Mouse (Mus musculus): Measurements from ENCODE around the gene Ccnt1. TPM values are rescaled to one million over a fixed set of nuclear protein-coding genes. Genes with fewer than 3 reads are reported as not detected.

Gene Ccnt1
- polyA plus RNA-seq, 1 experiment from 2014 or later = 33.2 TPM

GRCm38 (mm10) chr15:98569795-98570365 is 843 bp downstream of the Ccnt1 start:
- H3K9ac ChIP-seq = no peak overlapping the region
- no peaks in the 10 kb centered on the region for H3K36me3 ChIP-seq
- no peaks in the 10 kb centered on the region for H3K27me3 ChIP-seq
- H3K4me3 ChIP-seq = no peak overlapping the region
- 67% methylated on average over 4 of the region's 4 CpGs for whole genome bisulfite sequencing
- H3K27ac ChIP-seq = no peak overlapping the region
- no peaks in the 10 kb centered on the region for H3K9me3 ChIP-seq (replicated peaks)
- H3K4me2 ChIP-seq = no peak overlapping the region
- ATAC-seq (replicated peaks; ENCODE audit: insufficient number of reproducible peaks, insufficient read depth, low FRiP score, low read depth) = no peak
- H3K4me1 ChIP-seq (replicated peaks) = peaks cover 25% of the 10 kb centered on the region

GRCm38 (mm10) chr15:98569216-98569615 is 1.5 kb downstream of the Ccnt1 start:
- Histone ChIP-seq H3K9ac (peak overlapping the region; percentile 78), H3K4me1 (replicated peaks) (peaks cover 28% of the 10 kb centered on the region), H3K27ac (no peak overlapping the region), H3K4me3 (peak overlapping the region; percentile 85), H3K27me3 (no peaks in the 10 kb centered on the region), H3K4me2 (peak overlapping the region; percentile 82), H3K36me3 (no peaks in the 10 kb centered on the region), H3K9me3 (replicated peaks) (no peaks in the 10 kb centered on the region)
- no peak for ATAC-seq (replicated peaks; ENCODE audit: insufficient number of reproducible peaks, insufficient read depth, low FRiP score, low read depth)
- WGBS = 71% methylated on average over 7 of the region's 7 CpGs

GRCm38 (mm10) chr15:98568256-98569033 is 2.3 kb downstream of the Ccnt1 start:
- H3K4me1 ChIP-seq (replicated peaks) = peaks cover 28% of the 10 kb centered on the region
- 4% methylated on average over 22 of the region's 22 CpGs for WGBS
- peak overlapping the region; percentile 78 for H3K9ac ChIP-seq
- ATAC-seq (replicated peaks; ENCODE audit: insufficient number of reproducible peaks, insufficient read depth, low FRiP score, low read depth) = no peak
- H3K9me3 ChIP-seq (replicated peaks) = no peaks in the 10 kb centered on the region
- peaks cover 3% of the 10 kb centered on the region for H3K36me3 ChIP-seq
- H3K27ac ChIP-seq = peak overlapping the region; percentile 92
- H3K4me2 ChIP-seq = peak overlapping the region; percentile 82
- no peaks in the 10 kb centered on the region for H3K27me3 ChIP-seq
- H3K4me3 ChIP-seq = peak overlapping the region; percentile 85

GRCm38 (mm10) chr15:98567278-98568134 is 3.2 kb downstream of the Ccnt1 start:
- WGBS = under 1% methylated on average over 88 of the region's 88 CpGs
- peak overlapping the region; percentile 82 for H3K4me2 ChIP-seq
- H3K4me1 ChIP-seq (replicated peaks) = peaks cover 28% of the 10 kb centered on the region
- H3K27ac ChIP-seq = peak overlapping the region; percentile 97
- peak; percentile 94 for ATAC-seq (replicated peaks; ENCODE audit: insufficient number of reproducible peaks, insufficient read depth, low FRiP score, low read depth)
- peaks cover 12% of the 10 kb centered on the region for H3K36me3 ChIP-seq
- H3K9me3 ChIP-seq (replicated peaks) = no peaks in the 10 kb centered on the region
- peak overlapping the region; percentile 86 for H3K9ac ChIP-seq
- H3K4me3 ChIP-seq = peak overlapping the region; percentile 85
- H3K27me3 ChIP-seq = no peaks in the 10 kb centered on the region

- 0% methylated on average over 15 of the region's 15 CpGs for WGBS
- H3K4me2 ChIP-seq = peak overlapping the region; percentile 67
- H3K27ac ChIP-seq = peak overlapping the region; percentile 97
- peaks cover 12% of the 10 kb centered on the region for H3K36me3 ChIP-seq
- H3K4me3 ChIP-seq = peak overlapping the region; percentile 85
- ATAC-seq (replicated peaks; ENCODE audit: insufficient number of reproducible peaks, insufficient read depth, low FRiP score, low read depth) = no peak; the same call in 1 of the 2 replicates
- H3K9ac ChIP-seq = peak overlapping the region; percentile 86
- peaks cover 29% of the 10 kb centered on the region for H3K4me1 ChIP-seq (replicated peaks)
- H3K27me3 ChIP-seq = no peaks in the 10 kb centered on the region
- H3K9me3 ChIP-seq (replicated peaks) = no peaks in the 10 kb centered on the region
These were observed 3.8 kb downstream of the Ccnt1 start for GRCm38 (mm10) chr15:98566973-98567277.

GRCm38 (mm10) chr15:98557186-98557585 is 13.5 kb downstream of the Ccnt1 start:
- no peaks in the 10 kb centered on the region for H3K9me3 ChIP-seq (replicated peaks)
- no peak overlapping the region for H3K27ac ChIP-seq
- H3K4me2 ChIP-seq = no peak overlapping the region
- peaks cover 3% of the 10 kb centered on the region; the same call in 1 of the 2 replicates for H3K4me1 ChIP-seq (replicated peaks)
- no peak overlapping the region for H3K4me3 ChIP-seq
- ATAC-seq (replicated peaks; ENCODE audit: insufficient number of reproducible peaks, insufficient read depth, low FRiP score, low read depth) = no peak
- WGBS = 89% methylated on average over 5 of the region's 5 CpGs
- peaks cover 54% of the 10 kb centered on the region for H3K36me3 ChIP-seq
- no peak overlapping the region for H3K9ac ChIP-seq
- no peaks in the 10 kb centered on the region for H3K27me3 ChIP-seq

- Histone ChIP-seq H3K4me1 (replicated peaks) (no peaks in the 10 kb centered on the region), H3K4me3 (no peak overlapping the region), H3K4me2 (no peak overlapping the region), H3K9me3 (replicated peaks) (no peaks in the 10 kb centered on the region), H3K27ac (no peak overlapping the region), H3K9ac (no peak overlapping the region), H3K36me3 (peaks cover 66% of the 10 kb centered on the region), H3K27me3 (no peaks in the 10 kb centered on the region)
- 77% methylated on average over 4 of the region's 4 CpGs for WGBS
- ATAC-seq (replicated peaks; ENCODE audit: insufficient number of reproducible peaks, insufficient read depth, low FRiP score, low read depth) = no peak
These were observed 14.8 kb downstream of the Ccnt1 start for GRCm38 (mm10) chr15:98555881-98556280.

- ATAC-seq (replicated peaks; ENCODE audit: insufficient number of reproducible peaks, insufficient read depth, low FRiP score, low read depth) = no peak
- Histone ChIP-seq H3K9ac (no peak overlapping the region), H3K27ac (no peak overlapping the region), H3K36me3 (peaks cover 68% of the 10 kb centered on the region), H3K4me2 (no peak overlapping the region), H3K4me3 (no peak overlapping the region), H3K9me3 (replicated peaks) (no peaks in the 10 kb centered on the region), H3K4me1 (replicated peaks) (no peaks in the 10 kb centered on the region), H3K27me3 (no peaks in the 10 kb centered on the region)
- WGBS = 80% methylated on average over 2 of the region's 2 CpGs
These were observed 18.0 kb downstream of the Ccnt1 start for GRCm38 (mm10) chr15:98552758-98553157.

- Histone ChIP-seq H3K4me2 (no peak overlapping the region), H3K9me3 (replicated peaks) (no peaks in the 10 kb centered on the region), H3K4me3 (no peak overlapping the region), H3K9ac (no peak overlapping the region), H3K27ac (no peak overlapping the region), H3K4me1 (replicated peaks) (no peaks in the 10 kb centered on the region), H3K27me3 (no peaks in the 10 kb centered on the region), H3K36me3 (peaks cover 87% of the 10 kb centered on the region)
- no peak for ATAC-seq (replicated peaks; ENCODE audit: insufficient number of reproducible peaks, insufficient read depth, low FRiP score, low read depth)
- WGBS = 84% methylated on average over 5 of the region's 5 CpGs
These were observed 23.9 kb downstream of the Ccnt1 start for GRCm38 (mm10) chr15:98546843-98547242.

GRCm38 (mm10) chr15:98545151-98545550 is 25.6 kb downstream of the Ccnt1 start:
- Histone ChIP-seq H3K4me1 (replicated peaks) (no peaks in the 10 kb centered on the region), H3K9ac (no peak overlapping the region), H3K27ac (no peak overlapping the region), H3K4me3 (no peak overlapping the region), H3K4me2 (no peak overlapping the region), H3K36me3 (peaks cover 78% of the 10 kb centered on the region), H3K9me3 (replicated peaks) (no peaks in the 10 kb centered on the region), H3K27me3 (no peaks in the 10 kb centered on the region)
- 92% methylated on average over 3 of the region's 3 CpGs for WGBS
- ATAC-seq (replicated peaks; ENCODE audit: insufficient number of reproducible peaks, insufficient read depth, low FRiP score, low read depth) = no peak

- H3K9ac ChIP-seq = no peak overlapping the region
- no peak overlapping the region for H3K4me2 ChIP-seq
- no peaks in the 10 kb centered on the region for H3K4me1 ChIP-seq (replicated peaks)
- no peak overlapping the region for H3K27ac ChIP-seq
- WGBS = 86% methylated on average over 4 of the region's 4 CpGs
- H3K27me3 ChIP-seq = no peaks in the 10 kb centered on the region
- no peak for ATAC-seq (replicated peaks; ENCODE audit: insufficient number of reproducible peaks, insufficient read depth, low FRiP score, low read depth)
- no peaks in the 10 kb centered on the region for H3K9me3 ChIP-seq (replicated peaks)
- H3K4me3 ChIP-seq = no peak overlapping the region
- peaks cover 77% of the 10 kb centered on the region for H3K36me3 ChIP-seq
These were observed 27.4 kb downstream of the Ccnt1 start for GRCm38 (mm10) chr15:98543341-98543740.
